In genomic region chr10:77048196-77048595, GRCm38 (mm10) we compare ENCODE assay signal across 14 mouse cellular contexts.
"Had no signal": no experiment of that assay in that cellular context is flagged by ENCODE, and none has a peak within 500 bp of the region (broad histone marks: within the 10 kb centered on the region; RNA-seq: fewer than 3 reads in every experiment).

No protein-coding gene starts in this region.

- H3K27ac ChIP-seq: hindbrain, postnatal 0 days; limb, embryonic 10.5 days; liver, embryonic 14.5 days; midbrain, embryonic 10.5 days; neural tube, embryonic 13.5 days had no signal

- H3K9ac ChIP-seq: liver, embryonic 14.5 days; neural tube, embryonic 13.5 days had no signal

- DNase-seq: lung, adult 2 months; lung, postnatal 4 days; retina, postnatal 1 day; right cerebral cortex, postnatal 4 days; spleen, adult 18-20 months; thymus, adult 18-20 months; thymus, postnatal 14 days had no signal

- H3K9me3 ChIP-seq: limb, embryonic 10.5 days; midbrain, embryonic 10.5 days; neural tube, embryonic 13.5 days had no signal

- H3K4me1 ChIP-seq: limb, embryonic 10.5 days had no signal

- H3K4me3 ChIP-seq: limb, embryonic 10.5 days; midbrain, embryonic 10.5 days; neural tube, embryonic 13.5 days had no signal

- H3K4me2 ChIP-seq: neural tube, embryonic 13.5 days had no signal

- ATAC-seq: hindbrain, postnatal 0 days; lung, postnatal 0 days; midbrain, embryonic 16.5 days had no signal

- H3K27me3 ChIP-seq: neural tube, embryonic 13.5 days had no signal
